Mouse (Mus musculus) NIH3T3 (cell line): ENCODE data around the gene B4galnt1.
A peak's percentile ranks its signal among the peaks of the same experiment; 100 is the strongest.

ENCODE experiments used
- DNase-seq: peaks from one replicate; pipeline ENCODE4 v3.0.0-alpha.2; 2012; ENCODE audit warnings: low read depth

The B4galnt1 gene

GRCm38 (mm10) chr10:127210961-127211405 lies 46.0 kb downstream of the B4galnt1 start:
- DNase-seq = peak; percentile 39

DNA sequence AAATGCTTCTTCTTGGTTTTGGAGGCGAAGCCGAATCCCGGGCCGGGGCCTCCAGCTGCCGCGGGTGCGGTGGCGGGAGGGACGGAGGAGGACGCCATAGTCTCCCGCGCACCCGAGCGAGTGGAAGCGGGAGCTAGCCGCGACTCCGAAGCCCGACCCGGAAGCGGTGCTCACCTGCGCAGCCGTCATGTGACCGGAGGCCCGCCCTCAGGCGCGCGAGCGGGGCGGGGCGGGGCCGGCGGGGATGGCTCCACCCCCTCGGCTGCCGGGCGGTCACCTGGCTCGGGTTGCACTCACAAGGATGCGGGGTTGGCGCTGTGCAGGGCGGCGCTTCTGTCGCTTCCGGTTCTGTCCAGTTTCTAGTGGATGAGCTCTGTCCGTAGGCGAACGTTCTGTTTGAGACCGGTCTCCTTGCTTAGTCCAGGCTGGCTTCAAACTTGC lies 46.4 kb downstream of the B4galnt1 start, which contains the start of gene Pip4k2c:
TSS of gene Pip4k2c (minus strand) at position 172 of the 441 bp plus-strand sequence.
- DNase-seq = peak; percentile 96

DNA sequence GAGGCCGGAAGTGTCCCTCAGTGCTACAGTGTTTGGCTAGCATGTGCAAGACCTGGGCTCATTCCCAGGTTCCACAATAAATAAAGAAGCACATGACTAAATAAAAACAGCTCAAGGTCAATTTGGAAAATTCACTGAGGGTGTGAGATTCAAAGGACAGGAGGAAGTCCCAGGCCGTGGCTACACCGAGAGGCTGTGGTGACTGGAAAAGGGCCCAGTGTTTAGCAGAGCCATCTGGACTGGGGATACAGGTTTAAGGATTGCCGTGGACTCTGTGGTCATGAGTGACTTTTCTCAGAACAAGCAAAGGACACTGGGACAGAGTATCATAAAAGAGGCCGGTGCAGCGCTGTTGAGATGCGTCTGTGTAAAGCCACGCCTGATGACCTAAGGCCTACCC lies 48.2 kb downstream of the B4galnt1 start:
- no peak for DNase-seq

DNA sequence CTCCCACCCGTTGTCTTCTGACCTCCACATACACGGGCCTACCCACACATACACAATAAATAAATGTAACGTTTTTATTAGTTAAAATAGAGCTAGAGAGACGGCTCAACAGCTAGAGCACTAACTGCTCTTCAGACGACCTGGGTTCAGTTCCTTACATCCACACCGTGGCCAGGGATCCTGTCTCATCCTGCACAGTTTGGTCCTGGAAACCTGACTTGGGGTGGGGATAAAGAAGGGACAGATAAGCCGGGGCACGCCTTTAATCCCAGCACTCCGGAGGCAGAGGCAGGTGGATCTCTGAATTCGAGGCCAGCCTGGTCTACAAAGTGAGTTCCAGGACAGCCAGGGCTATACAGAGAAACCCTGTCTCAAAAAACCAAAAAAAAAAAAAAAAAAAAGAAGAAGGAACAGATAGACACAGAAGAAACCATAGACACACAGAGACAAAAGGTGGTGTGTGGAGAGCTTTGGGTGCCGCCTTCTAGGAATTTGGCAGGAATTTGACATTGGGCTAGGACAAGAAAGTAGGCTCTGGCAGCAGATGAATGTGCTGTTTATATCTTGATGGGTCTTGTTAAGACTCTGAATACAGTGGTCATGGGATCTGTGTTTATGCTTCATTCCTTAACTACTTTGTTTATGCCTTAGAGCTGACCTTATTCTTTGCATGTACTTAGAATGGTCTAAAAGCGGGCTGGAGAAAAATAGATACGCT lies 48.8 kb downstream of the B4galnt1 start:
- DNase-seq = peak; percentile 35

DNA sequence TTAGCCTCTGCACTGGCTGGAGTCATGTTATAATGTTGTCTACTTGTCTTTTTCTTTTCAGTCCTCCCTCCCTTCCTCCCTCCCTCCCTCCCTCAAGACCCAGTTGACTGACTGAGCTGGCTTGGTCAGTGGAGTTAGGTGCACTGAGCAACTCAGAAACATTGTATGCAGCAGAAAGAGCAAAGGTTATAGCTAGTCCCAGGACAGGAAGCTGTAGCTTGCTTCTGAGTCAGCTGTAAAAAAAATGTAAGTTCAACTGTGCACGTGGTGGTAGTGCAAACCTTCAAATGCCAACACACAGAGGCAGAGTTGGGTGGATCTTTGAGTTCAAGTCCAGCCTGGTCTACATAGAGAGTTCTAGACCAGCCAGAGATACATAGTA lies 49.4 kb downstream of the B4galnt1 start:
- DNase-seq = no peak

DNA sequence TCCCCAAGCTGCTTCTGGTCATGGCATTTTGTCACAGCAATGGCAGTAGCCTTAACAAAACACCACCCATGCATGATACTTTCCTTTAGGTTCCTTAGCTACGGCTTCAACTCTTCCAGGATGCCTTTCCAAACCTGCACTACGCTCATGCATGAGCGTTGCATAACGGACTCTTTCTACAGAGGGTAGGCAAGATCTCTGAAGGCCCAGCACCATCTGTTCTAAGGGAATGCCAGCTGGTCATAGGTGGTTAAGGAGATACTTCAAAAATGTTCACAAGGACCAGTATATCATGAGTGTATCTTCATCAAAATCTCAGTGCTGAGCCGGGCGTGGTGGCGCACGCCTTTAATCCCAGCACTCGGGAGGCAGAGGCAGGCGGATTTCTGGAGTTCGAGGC lies 51.4 kb downstream of the B4galnt1 start:
- DNase-seq = no peak

DNA sequence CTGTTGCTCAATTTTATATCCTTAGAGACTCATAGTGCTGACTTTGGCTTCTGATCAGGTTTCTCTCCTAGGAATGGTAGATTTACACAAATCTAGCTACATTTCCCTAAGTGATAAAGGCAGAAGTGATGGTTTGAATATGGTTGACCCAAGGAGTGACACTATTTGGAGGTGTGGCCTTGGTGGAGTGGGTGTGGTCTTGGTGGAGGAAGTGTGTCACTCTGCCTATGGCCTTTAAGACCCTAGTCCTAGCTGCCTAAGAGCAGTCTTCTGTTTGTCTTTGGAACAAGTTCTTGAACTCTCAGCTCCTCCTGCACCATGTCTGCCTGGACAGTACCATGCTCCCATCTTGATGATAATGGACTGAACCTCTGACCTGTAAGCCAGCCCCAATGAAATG lies 52.2 kb downstream of the B4galnt1 start:
- no peak for DNase-seq

- DNase-seq = no peak
These were observed 53.3 kb downstream of the B4galnt1 start for GRCm38 (mm10) chr10:127218339-127218738.
